Mouse (Mus musculus) bone marrow macrophage, adult 2 months (primary cell): ENCODE data around the gene Vmn1r74. TPM values are rescaled to one million over a fixed set of nuclear protein-coding genes. Genes with fewer than 3 reads are reported as not detected.
"Not testable (repeated sequence)": the region's sequence is repeated elsewhere in the genome, so short reads cannot be mapped to it uniquely, and the experiment has no call there.

Source experiments
- H3K27ac ChIP-seq: 2 replicates; pipeline ENCODE4 v1.5.1; 2012; ENCODE audit warnings: low read depth, low read length; ENCODE audit not compliant: insufficient read depth
- H3K4me1 ChIP-seq: 2 replicates; pipeline ENCODE4 v1.6.1; 2012; ENCODE audit warnings: low read length; ENCODE audit not compliant: control insufficient read depth, insufficient read depth
- H3K4me3 ChIP-seq: 2 replicates; pipeline ENCODE4 v1.5.1; 2012; ENCODE audit warnings: mild to moderate bottlenecking, low read length, moderate library complexity; ENCODE audit not compliant: insufficient read depth
- CTCF ChIP-seq: IDR thresholded peaks from 2 replicates; pipeline ENCODE4 v1.5.1; 2012; ENCODE audit warnings: low read depth, mild to moderate bottlenecking, low read length, moderate library complexity
- POLR2A ChIP-seq: IDR thresholded peaks from 2 replicates; pipeline ENCODE4 v1.6.1; 2012; ENCODE audit warnings: mild to moderate bottlenecking, low read depth, low read length, borderline replicate concordance
- polyA plus RNA-seq: library from polyadenylated mRNA; stranded (reverse); fragments of >200 nt; gene quantifications from 2 replicates; pipeline ENCODE4 v1.2.4, GENCODE M21; 2012; ENCODE audit not compliant: missing spikeins, insufficient read depth, insufficient read length

Gene Vmn1r74
- not detected in 2 replicates for polyA plus RNA-seq

DNA sequence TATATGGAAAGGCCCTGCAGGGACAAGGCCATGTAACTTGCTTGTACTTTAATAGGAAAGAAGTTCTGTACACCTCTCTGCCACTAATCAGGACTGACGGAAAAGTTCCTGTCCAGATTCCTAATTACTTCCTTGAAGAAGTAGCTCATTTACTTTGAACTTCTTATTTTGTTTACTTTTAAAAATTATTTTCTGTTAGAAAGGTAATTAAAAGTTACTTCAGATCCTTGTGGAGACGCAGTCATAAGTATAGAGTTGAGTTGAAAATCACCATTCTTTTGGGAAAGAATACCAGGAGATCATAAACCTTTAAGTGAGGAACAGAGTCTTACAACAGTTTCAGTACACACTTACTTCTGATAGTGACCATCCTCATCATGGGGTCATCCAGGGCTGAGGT lies at the start of gene Vmn1r74:
Vmn1r74 (plus strand) TSS at position 301 of the 400 bp plus-strand sequence.
- no peaks in the 10 kb centered on the region for H3K4me1 ChIP-seq
- H3K27ac ChIP-seq: no peak within 1 kb of the TSS
- no peak within 1 kb of the TSS for H3K4me3 ChIP-seq
- no peak for TF ChIP-seq POLR2A
- TF ChIP-seq CTCF: no peak

DNA sequence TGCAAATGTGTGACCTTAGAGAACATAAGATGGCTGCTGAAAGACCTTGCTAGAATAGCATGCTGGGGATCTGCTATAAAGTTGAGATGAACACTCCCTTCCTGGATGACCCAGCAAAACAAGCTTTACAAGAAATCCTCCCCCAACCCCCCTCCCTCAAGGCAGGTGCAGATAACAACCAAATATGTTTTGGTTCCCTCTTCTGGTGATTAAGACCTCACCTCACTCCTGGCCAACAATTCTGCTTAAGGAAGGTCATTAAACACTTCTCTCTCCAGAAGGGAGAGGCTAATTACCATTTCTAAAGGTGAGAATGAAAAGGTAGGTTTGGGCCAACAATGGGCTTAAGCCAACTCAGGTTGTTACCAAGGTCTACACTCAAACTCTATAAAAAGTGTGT lies 20.0 kb upstream of the Vmn1r74 start:
- H3K27ac ChIP-seq: no peak overlapping the region
- no peak overlapping the region for H3K4me3 ChIP-seq
- no peaks in the 10 kb centered on the region for H3K4me1 ChIP-seq
- TF ChIP-seq CTCF: no peak

DNA sequence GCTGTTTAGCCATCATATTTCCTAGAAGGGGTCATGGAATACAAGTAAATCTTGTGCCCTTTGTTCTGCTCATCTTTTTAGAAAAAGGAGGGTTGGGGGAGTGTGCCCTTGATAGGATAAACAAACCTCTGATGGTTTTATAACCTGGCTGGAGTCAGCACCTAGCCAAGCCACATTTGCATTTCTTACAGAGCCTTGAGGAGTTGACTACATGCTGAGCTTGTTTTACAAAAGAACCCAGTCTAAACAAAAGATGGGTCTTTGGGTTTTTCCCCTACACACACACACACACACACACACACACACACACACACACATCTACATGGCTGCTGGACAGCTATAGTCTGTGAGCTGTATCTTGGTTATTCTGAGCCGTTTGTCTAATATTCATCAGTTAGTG lies 11.6 kb upstream of the Vmn1r74 start:
- H3K27ac ChIP-seq: no peak overlapping the region
- TF ChIP-seq CTCF (no peak), POLR2A (no peak)
- H3K4me1 ChIP-seq: no peaks in the 10 kb centered on the region
- no peak overlapping the region for H3K4me3 ChIP-seq

DNA sequence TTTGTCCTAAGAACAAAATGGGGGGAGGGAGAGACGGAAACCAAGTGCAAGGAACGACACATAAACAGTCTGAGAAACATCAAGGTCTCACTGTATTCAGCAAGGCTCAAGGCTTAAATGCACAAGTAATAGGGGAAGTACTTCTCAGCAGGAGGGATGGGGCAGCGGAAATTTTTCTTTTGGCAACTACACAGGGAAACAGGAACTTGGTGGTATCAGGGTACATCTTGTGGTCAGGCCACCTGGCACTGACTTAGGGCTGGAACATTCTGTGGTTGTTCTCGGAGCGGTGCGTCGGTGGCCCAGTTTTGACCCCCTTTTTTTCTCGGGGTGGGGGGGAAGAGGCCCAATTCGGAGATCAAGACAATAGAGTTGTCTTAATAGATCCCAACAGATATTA lies 10.5 kb upstream of the Vmn1r74 start:
- H3K4me3 ChIP-seq, H3K4me1 ChIP-seq, H3K27ac ChIP-seq: not testable (repeated sequence)

DNA sequence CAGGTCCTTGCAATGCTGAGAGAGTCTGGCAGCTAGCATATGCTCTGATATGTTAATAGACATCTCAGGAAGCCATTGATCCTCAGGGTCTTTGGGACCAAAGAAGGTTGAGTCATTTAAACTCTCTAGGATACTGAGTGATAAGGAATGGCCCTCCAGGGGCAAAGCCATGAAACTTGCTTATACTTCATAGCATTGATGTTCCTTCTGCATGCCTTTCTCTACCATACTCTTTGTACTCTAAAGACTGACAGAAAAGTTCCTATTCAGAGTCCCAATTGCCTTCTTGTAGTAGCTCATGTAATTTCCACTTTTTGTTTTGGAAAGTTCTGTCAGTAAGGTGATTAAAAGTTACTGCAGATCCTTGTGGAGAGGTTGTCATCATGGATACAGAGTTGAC lies 40.5 kb downstream of the Vmn1r74 start, which contains the start of gene Vmn1r75:
Vmn1r75 (plus strand) TSS at position 301 of the 400 bp plus-strand sequence.
- no peak within 1 kb of the TSS for H3K4me3 ChIP-seq
- no peak within 1 kb of the TSS for H3K27ac ChIP-seq
- H3K4me1 ChIP-seq: no peaks in the 10 kb centered on the region
- TF ChIP-seq CTCF (no peak), POLR2A (no peak)

Other genes with a start within 250 kb of the Vmn1r74 start
- gene Zscan4-ps3, start 224.7 kb upstream of the Vmn1r74 start, polyA plus RNA-seq: not detected in 2 replicates
- 0.12 TPM in 1 of 2 replicates, not detected in the other for gene Vmn1r72, start 153.8 kb upstream of the Vmn1r74 start, polyA plus RNA-seq
- gene Vmn1r73, start 103.7 kb upstream of the Vmn1r74 start, polyA plus RNA-seq: not detected in 2 replicates
- not detected in 2 replicates for gene Vmn1r75, start 40.6 kb downstream of the Vmn1r74 start, polyA plus RNA-seq
- gene Vmn1r76, start 104.2 kb downstream of the Vmn1r74 start, polyA plus RNA-seq: not detected in 2 replicates
- not detected in 2 replicates for gene Vmn1r77, start 202.8 kb downstream of the Vmn1r74 start, polyA plus RNA-seq